Mouse (Mus musculus): ENCODE measurements around the gene Mrpl33. TPM values are rescaled to one million over a fixed set of nuclear protein-coding genes. Genes with fewer than 3 reads are reported as not detected.
"Not testable (repeated sequence)": the region's sequence is repeated elsewhere in the genome, so short reads cannot be mapped to it uniquely, and the experiment has no call there.

The Mrpl33 gene
- total RNA-seq, 1 experiment from 2014 or later = 300 TPM

GRCm38 (mm10) chr5:31595868-31596267 lies 867 bp upstream of the Mrpl33 start:
- DNase-seq = no peak

- DNase-seq = no peak
These were observed 752 bp downstream of the Mrpl33 start for GRCm38 (mm10) chr5:31597430-31597944.

- DNase-seq = no peak
These were observed 1.4 kb downstream of the Mrpl33 start for GRCm38 (mm10) chr5:31598121-31598520.

GRCm38 (mm10) chr5:31598579-31598978 lies 1.8 kb downstream of the Mrpl33 start:
- DNase-seq = peak; percentile 77

GRCm38 (mm10) chr5:31599161-31599560 lies 2.4 kb downstream of the Mrpl33 start:
- peak; percentile 60 for DNase-seq

GRCm38 (mm10) chr5:31601162-31601722 lies 4.5 kb downstream of the Mrpl33 start:
- no peak for DNase-seq

GRCm38 (mm10) chr5:31602377-31602776 lies 5.6 kb downstream of the Mrpl33 start:
- DNase-seq = peak; percentile 87

- DNase-seq = peak; percentile 43
These were observed 7.0 kb downstream of the Mrpl33 start for GRCm38 (mm10) chr5:31603766-31604165.

GRCm38 (mm10) chr5:31606151-31606550 lies 9.4 kb downstream of the Mrpl33 start:
- peak; percentile 56 for DNase-seq

GRCm38 (mm10) chr5:31610376-31611086 lies 13.8 kb downstream of the Mrpl33 start:
- no peak for DNase-seq

GRCm38 (mm10) chr5:31611186-31611585 lies 14.5 kb downstream of the Mrpl33 start:
- no peak for DNase-seq

- peak; percentile 93 for DNase-seq
These were observed 17.1 kb downstream of the Mrpl33 start for GRCm38 (mm10) chr5:31613852-31614286.

GRCm38 (mm10) chr5:31614339-31615025 lies 17.7 kb downstream of the Mrpl33 start:
- no peak for DNase-seq

- no peak for DNase-seq
These were observed 23.6 kb downstream of the Mrpl33 start for GRCm38 (mm10) chr5:31620326-31620725.

GRCm38 (mm10) chr5:31627117-31627516 lies 30.4 kb downstream of the Mrpl33 start:
- no peak for DNase-seq

- DNase-seq = peak; percentile 38
These were observed 31.1 kb downstream of the Mrpl33 start for GRCm38 (mm10) chr5:31627562-31628526.

GRCm38 (mm10) chr5:31628555-31628954 lies 31.8 kb downstream of the Mrpl33 start:
- peak; percentile 38 for DNase-seq

- DNase-seq = peak; percentile 84
These were observed 33.3 kb downstream of the Mrpl33 start for GRCm38 (mm10) chr5:31630064-31630463.

GRCm38 (mm10) chr5:31631169-31631568 lies 34.4 kb downstream of the Mrpl33 start:
- DNase-seq = not testable (repeated sequence)

- DNase-seq = no peak
These were observed 37.4 kb downstream of the Mrpl33 start for GRCm38 (mm10) chr5:31634161-31634560.

- DNase-seq = no peak
These were observed 37.9 kb downstream of the Mrpl33 start for GRCm38 (mm10) chr5:31634679-31635078.

Data from adrenal gland, postnatal 14 days (tissue).